Mouse (Mus musculus) MEL (cell line): ENCODE measurements around the gene Gpr19. TPM values are rescaled to one million over a fixed set of nuclear protein-coding genes. Genes with fewer than 3 reads are reported as not detected.

ENCODE experiments used
- DNase-seq: peaks from one replicate; pipeline ENCODE4 v3.0.0; 2011; ENCODE audit warnings: low read depth, low spot score
- H3K27ac ChIP-seq: 2 replicates; pipeline ENCODE4 v1.5.1; 2012; ENCODE audit warnings: low read depth, mild to moderate bottlenecking, control low read depth, low read length, moderate library complexity; ENCODE audit not compliant: control insufficient read depth
- H3K27me3 ChIP-seq, 2 experiments: fragments of 150-350 bp in 1 of 2; sonication (generic) in 1 of 2; 2 replicates each; pipeline ENCODE4 v1.6.1; 2012; ENCODE audit warnings: low read length in 2 of 2, mild to moderate bottlenecking in 2 of 2, improper control_type of control experiment in 1 of 2, moderate library complexity in 1 of 2; ENCODE audit not compliant: insufficient read depth in 2 of 2, control insufficient read depth in 1 of 2
- H3K36me3 ChIP-seq, 2 experiments: 2 replicates each; pipeline ENCODE4 v1.6.1; 2012 to 2014; ENCODE audit warnings: low read length in 2 of 2, improper control_type of control experiment in 1 of 2, inconsistent platforms in 1 of 2, mild to moderate bottlenecking in 1 of 2; ENCODE audit not compliant: insufficient read depth in 2 of 2, control insufficient read depth in 1 of 2
- H3K4me1 ChIP-seq, 2 experiments: fragments of 150-350 bp in 1 of 2; sonication (generic) in 1 of 2; 2 replicates each; pipeline ENCODE4 v1.6.1; 2012; ENCODE audit warnings: low read length in 2 of 2, improper control_type of control experiment in 1 of 2, mild to moderate bottlenecking in 1 of 2; ENCODE audit not compliant: insufficient read depth in 2 of 2, control insufficient read depth in 1 of 2
- H3K4me3 ChIP-seq, 2 experiments: fragments of 150-350 bp in 1 of 2; sonication (generic) in 1 of 2; 2 replicates each; pipeline ENCODE4 v1.5.1; 2012; ENCODE audit warnings: low read depth in 2 of 2, low read length in 2 of 2, mild to moderate bottlenecking in 2 of 2, moderate library complexity in 2 of 2, control low read depth in 1 of 2, improper control_type of control experiment in 1 of 2; ENCODE audit not compliant: control insufficient read depth in 1 of 2, insufficient read depth in 1 of 2
- H3K79me2 ChIP-seq: 2 replicates; pipeline ENCODE4 v1.6.1; 2012; ENCODE audit warnings: mild to moderate bottlenecking, low read length, moderate library complexity; ENCODE audit not compliant: control insufficient read depth, poor library complexity, insufficient read depth
- H3K9ac ChIP-seq: 2 replicates; pipeline ENCODE4 v1.6.1; 2012; ENCODE audit warnings: low read depth, mild to moderate bottlenecking, control low read depth, low read length, moderate library complexity; ENCODE audit not compliant: control insufficient read depth, poor library complexity, severe bottlenecking
- H3K9me3 ChIP-seq: fragments of 150-350 bp; sonication (generic); replicated peaks from 2 replicates; pipeline ENCODE4 v1.6.1; 2012; ENCODE audit warnings: mild to moderate bottlenecking, low read length, improper control_type of control experiment, moderate library complexity; ENCODE audit not compliant: insufficient read depth
- GATA1 ChIP-seq: IDR thresholded peaks from 2 replicates; pipeline ENCODE4 v1.6.1; 2011; ENCODE audit warnings: low read depth, low read length, improper control_type of control experiment
- MXI1 ChIP-seq: IDR thresholded peaks from 2 replicates; pipeline ENCODE4 v1.6.1; 2011; ENCODE audit warnings: mild to moderate bottlenecking, low read depth, low read length, improper control_type of control experiment
- POLR2A ChIP-seq, 2 experiments: IDR thresholded peaks; 2 replicates each; pipeline ENCODE4 v1.6.1; 2011 to 2012; ENCODE audit warnings: low read length in 2 of 2, mild to moderate bottlenecking in 2 of 2, control low read depth in 1 of 2, improper control_type of control experiment in 1 of 2, low read depth in 1 of 2, moderate library complexity in 1 of 2; ENCODE audit not compliant: control insufficient read depth in 1 of 2, insufficient read depth in 1 of 2, poor library complexity in 1 of 2
- POLR2AphosphoS2 ChIP-seq: IDR thresholded peaks from 2 replicates; pipeline ENCODE4 v1.6.1; 2011; ENCODE audit warnings: low read length, improper control_type of control experiment
- POLR2AphosphoS5 ChIP-seq: IDR thresholded peaks from 2 replicates; pipeline ENCODE4 v1.6.1; 2012; ENCODE audit warnings: low read depth, borderline replicate concordance, mild to moderate bottlenecking, inconsistent platforms, low read length, moderate library complexity, mixed read lengths
- RAD21 ChIP-seq: IDR thresholded peaks from 2 replicates; pipeline ENCODE4 v1.6.1; 2011; ENCODE audit warnings: mild to moderate bottlenecking, low read depth, low read length, improper control_type of control experiment
- RCOR1 ChIP-seq: IDR thresholded peaks from 2 replicates; pipeline ENCODE4 v1.6.1; 2012; ENCODE audit warnings: low read depth, mild to moderate bottlenecking, inconsistent platforms, low read length, improper control_type of control experiment
- SIN3A ChIP-seq: IDR thresholded peaks from 2 replicates; pipeline ENCODE4 v1.6.1; 2012; ENCODE audit warnings: low read length, improper control_type of control experiment, inconsistent platforms
- TAL1 ChIP-seq: IDR thresholded peaks from 2 replicates; pipeline ENCODE4 v1.6.1; 2012; ENCODE audit warnings: mild to moderate bottlenecking, inconsistent platforms, low read length, moderate library complexity, mixed read lengths
- TCF12 ChIP-seq: IDR thresholded peaks from 2 replicates; pipeline ENCODE4 v1.6.1; 2014; ENCODE audit warnings: low read depth, mild to moderate bottlenecking, inconsistent platforms, low read length, improper control_type of control experiment, moderate library complexity
- ZMIZ1 ChIP-seq: IDR thresholded peaks from 2 replicates; pipeline ENCODE4 v1.6.1; 2012; ENCODE audit warnings: low read depth, mild to moderate bottlenecking, inconsistent platforms, low read length, improper control_type of control experiment, moderate library complexity
- polyA plus RNA-seq, 2 experiments: library from polyadenylated mRNA; stranded (reverse) in 1 of 2; unstranded in 1 of 2; fragments of >175 nt in 1 of 2; fragments of >200 nt in 1 of 2; gene quantifications; 2 replicates each; pipeline versions ENCODE4 v1.2.1 to v1.2.4; 2012; ENCODE audit warnings: low replicate concordance in 2 of 2, low read depth in 1 of 2; ENCODE audit not compliant: insufficient read length in 2 of 2, insufficient read depth in 1 of 2, missing spikeins in 1 of 2
- total RNA-seq: library from RNA; depleted of rRNA; stranded (reverse); fragments of 300-350 nt; gene quantifications from 2 replicates; pipeline ENCODE4 v1.2.3, GENCODE M21; 2012

Gene Gpr19
- total and polyA plus RNA-seq, 3 experiments, result 8.4 to 11.7 TPM; not detected in 1

- Histone ChIP-seq H3K4me1 (peaks cover 2 to 4% of the 10 kb centered on the region in 2 experiments; a peak in 2 of 4 replicates), H3K36me3 (peaks cover 0 to 3% of the 10 kb centered on the region in 2 experiments; a peak in 2 of 4 replicates), H3K4me3 (no peak overlapping the region), H3K9me3 (no peaks in the 10 kb centered on the region), H3K79me2 (no peaks in the 10 kb centered on the region), H3K27me3 (no peaks in the 10 kb centered on the region), H3K9ac (no peak overlapping the region), H3K27ac (no peak overlapping the region)
- peak; percentile 56 for DNase-seq
- TF ChIP-seq SIN3A (peak; percentile 59; the same call in 1 of the 2 replicates), MXI1 (0 out of 2 replicates have a peak, but pooled peaks have one; percentile 42), ZMIZ1 (no peak)
These were observed 10.5 kb downstream of the Gpr19 start for GRCm38 (mm10) chr6:134887711-134888449.

- Histone ChIP-seq H3K27ac (no peak overlapping the region), H3K9me3 (no peaks in the 10 kb centered on the region), H3K27me3 (no peaks in the 10 kb centered on the region), H3K4me1 (peaks cover 2 to 4% of the 10 kb centered on the region in 2 experiments; a peak in 2 of 4 replicates), H3K4me3 (no peak overlapping the region), H3K36me3 (peaks cover 0 to 3% of the 10 kb centered on the region in 2 experiments; a peak in 2 of 4 replicates), H3K9ac (no peak overlapping the region), H3K79me2 (no peaks in the 10 kb centered on the region)
- TF ChIP-seq POLR2AphosphoS5, result no peak
- TF ChIP-seq GATA1, result no peak
- TF ChIP-seq MXI1, result no peak
- TF ChIP-seq TAL1, result no peak
- TF ChIP-seq RCOR1, result no peak
- TF ChIP-seq RAD21, result no peak
- no peak for DNase-seq
These were observed 11.4 kb downstream of the Gpr19 start for GRCm38 (mm10) chr6:134887008-134887407.

GRCm38 (mm10) chr6:134886475-134886874 lies 11.9 kb downstream of the Gpr19 start:
- no peak for DNase-seq
- peaks cover 0 to 3% of the 10 kb centered on the region in 2 experiments; a peak in 2 of 4 replicates for H3K36me3 ChIP-seq
- no peak overlapping the region for H3K4me3 ChIP-seq
- H3K9ac ChIP-seq, result no peak overlapping the region
- H3K9me3 ChIP-seq, result no peaks in the 10 kb centered on the region
- H3K4me1 ChIP-seq, result no peaks in the 10 kb centered on the region; a peak in 1 of 4 replicates
- H3K27ac ChIP-seq, result no peak overlapping the region
- TF ChIP-seq POLR2AphosphoS2, result no peak
- TF ChIP-seq POLR2A (IDR thresholded peaks at IDR 0.05; ENCODE audit: control insufficient read depth in 1 of 2, insufficient read depth in 1 of 2, low read depth in 1 of 2, low read length in 2 of 2, poor library complexity in 1 of 2), result no peak
- TF ChIP-seq TCF12, result no peak
- no peaks in the 10 kb centered on the region for H3K79me2 ChIP-seq
- H3K27me3 ChIP-seq, result no peaks in the 10 kb centered on the region
